Mouse (Mus musculus) mesoderm, embryonic 11.5 days (tissue): Measurements from ENCODE around the gene Hcar1.

Experiments used
- DNase-seq: peaks from one replicate; pipeline ENCODE4 v3.0.0-alpha.2; 2012; ENCODE audit warnings: low read depth, low spot score

The Hcar1 gene

DNA sequence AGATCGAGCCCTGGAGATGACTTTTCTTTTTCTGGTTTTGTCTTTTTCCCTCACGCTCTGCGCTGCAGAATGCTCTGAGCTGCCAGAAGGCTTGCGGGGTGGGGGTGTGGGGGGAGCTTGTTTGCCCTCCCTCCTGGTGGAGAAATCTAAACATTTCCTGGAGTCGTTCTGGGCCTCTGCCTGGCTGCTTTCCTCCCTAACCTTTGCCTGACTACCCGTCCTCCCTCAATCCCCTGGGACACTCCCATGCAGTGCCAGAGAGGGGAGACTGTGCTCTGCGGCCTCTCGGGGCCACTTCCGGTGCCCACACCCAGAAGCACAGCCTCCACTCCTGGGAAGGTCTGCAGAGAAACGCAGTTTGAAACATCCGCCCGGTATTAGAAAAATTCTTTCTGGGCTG lies at the start of gene Hcar1:
Gene Hcar1, minus strand, starts transcription at position 93 of the 400 bp plus-strand sequence.
- no peak for DNase-seq

DNA sequence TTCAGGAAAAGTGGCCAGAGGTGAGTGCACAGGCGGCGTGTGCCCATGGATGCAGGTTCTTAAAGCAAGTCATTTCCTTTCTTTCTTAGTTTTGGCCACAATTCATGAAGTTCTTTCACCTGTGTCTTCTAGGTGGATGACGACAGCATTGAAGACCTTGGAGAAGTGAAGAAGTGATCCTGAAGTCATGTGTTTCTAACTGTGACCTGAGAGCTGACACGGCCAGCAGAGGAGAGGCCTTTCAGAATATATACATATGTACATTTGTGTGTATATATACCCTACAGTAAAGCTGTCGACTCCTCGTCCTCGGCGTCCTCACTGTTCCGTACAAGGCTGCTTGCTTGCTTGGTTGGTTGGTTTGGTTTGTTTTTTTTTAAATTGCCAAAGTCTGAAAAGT lies 47.3 kb upstream of the Hcar1 start, which contains the start of gene Gm43518:
Gene Gm43518, plus strand, starts transcription at position 301 of the 400 bp plus-strand sequence.
- DNase-seq: no peak

DNA sequence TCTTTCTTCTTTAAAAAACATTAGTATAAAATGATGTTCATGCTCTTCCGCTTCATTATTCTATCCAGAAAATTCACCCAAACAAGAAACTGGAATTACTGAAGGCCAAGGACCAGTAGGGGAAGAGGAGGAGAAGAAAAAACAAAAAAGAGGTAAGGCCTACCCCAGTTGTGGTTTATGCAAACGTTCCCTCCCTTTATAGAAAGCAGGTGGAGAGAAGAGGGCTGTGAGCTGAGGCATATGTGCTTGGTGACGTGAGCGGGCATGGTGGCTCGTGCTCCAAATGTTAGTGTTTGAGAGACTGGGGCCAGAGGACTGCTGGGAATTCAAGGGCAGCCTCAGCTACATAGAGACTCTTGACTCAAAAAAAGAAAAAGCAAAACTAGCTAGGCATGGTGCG lies 42.3 kb upstream of the Hcar1 start:
- no peak for DNase-seq

DNA sequence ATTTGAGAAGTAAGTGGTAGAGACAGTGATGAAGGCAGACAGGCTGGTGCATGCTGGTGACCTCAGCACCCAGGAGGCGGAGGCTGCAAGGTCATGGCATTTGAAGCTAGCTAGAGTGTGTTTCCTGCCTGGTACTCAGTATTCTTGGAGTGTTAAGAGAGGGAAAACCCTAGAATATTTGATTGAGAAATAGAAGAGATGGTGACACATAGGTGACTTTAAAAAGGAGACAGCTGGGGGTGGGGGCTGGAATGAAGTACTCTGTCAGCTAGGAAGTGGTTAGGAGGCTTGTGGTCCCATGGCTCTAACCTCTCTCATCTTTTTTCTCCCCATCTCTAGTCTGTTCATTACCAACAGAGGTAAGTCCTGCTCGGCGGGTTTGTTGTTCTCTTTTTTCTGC lies 35.0 kb upstream of the Hcar1 start:
- no peak for DNase-seq

DNA sequence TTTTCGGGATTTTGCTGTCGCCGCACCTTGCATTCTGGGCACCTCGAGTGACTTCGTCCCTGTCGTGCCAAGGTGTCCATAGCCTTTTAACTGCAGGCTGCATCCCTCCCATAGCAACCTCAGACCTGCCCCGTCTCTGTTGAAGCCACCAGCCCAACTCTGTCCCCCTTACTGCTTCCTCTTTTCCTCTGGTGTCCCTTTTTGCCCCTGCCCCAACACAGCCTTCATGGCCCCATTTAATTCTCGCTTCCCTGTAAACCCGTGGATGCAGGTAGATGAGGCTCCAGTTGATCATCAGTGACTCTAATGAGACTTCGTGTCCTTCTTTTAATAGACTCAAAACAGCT lies 27.8 kb upstream of the Hcar1 start:
- no peak for DNase-seq

DNA sequence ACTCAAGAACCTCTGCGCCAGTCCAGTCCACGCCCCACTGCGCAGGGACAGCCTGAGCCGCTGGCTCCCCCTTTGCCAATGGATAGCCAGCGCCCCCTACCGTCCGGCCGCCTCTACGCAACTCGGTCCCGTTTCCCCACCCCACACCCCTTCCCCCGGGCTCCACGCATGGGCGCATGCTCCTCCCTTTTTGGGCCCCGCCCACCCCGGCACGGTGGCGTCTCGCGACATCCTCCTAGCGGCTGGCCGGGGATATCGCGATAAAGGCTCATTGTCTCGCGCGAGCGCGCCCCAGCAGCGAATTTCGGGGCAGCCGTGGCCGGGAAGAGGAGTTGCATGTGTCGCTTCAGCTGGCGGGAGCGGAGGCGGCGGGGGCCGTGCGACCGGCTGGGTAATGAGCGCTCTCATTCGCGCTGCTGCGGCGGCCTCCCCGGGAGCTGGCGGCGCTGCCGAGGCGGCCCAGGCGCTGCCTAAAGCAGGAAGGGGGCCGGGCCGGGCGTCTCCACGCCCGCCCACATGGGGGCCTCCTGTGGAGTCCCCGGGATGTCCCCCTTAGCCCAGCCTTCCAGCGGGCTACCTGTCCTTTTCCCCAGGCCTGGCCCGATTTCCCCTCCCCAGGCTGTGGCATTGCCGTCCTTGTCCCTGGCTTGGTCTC lies 27.3 kb upstream of the Hcar1 start, which contains the start of gene Denr:
Gene Denr, plus strand, starts transcription at position 200 of the 655 bp plus-strand sequence.
- DNase-seq: peak; percentile 99

DNA sequence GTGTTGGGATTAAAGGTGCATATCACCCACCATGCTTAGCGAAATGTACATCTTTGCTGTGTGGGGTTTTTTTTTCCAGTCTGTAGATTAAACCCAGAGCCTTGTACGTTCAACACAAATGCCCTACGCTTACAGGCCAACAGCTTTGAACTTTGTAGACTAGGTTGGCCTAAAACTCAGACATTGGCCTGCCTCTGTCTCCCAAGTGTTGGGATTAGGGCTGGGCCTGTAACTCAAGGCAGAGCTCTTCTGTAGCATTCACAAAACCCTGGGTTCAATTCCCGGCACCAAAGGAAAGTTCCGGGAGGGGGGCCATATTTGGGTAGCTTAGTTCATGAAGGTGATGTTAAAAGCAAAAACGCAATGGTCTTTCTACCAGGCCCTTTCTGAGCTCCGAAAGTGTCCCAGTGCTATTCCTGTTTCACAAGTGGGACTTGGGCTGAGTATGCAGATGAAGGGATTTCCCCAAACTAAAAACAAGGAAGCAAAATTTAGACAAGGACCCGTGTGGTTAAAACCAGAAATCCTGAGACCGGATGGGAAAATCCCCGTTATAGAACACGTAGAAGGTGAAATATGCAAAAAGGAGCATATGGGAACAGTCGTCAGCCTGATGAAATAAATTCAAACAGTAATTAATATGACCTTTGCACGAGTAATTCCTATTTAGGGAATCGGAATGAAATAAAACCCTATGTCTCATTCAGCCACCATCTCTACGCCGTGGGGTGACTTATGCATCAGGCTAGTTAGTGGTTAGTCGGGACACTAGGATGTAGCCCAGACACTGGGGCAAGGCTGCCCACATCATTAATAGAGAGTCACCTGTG lies 26.5 kb upstream of the Hcar1 start:
- no peak for DNase-seq

DNA sequence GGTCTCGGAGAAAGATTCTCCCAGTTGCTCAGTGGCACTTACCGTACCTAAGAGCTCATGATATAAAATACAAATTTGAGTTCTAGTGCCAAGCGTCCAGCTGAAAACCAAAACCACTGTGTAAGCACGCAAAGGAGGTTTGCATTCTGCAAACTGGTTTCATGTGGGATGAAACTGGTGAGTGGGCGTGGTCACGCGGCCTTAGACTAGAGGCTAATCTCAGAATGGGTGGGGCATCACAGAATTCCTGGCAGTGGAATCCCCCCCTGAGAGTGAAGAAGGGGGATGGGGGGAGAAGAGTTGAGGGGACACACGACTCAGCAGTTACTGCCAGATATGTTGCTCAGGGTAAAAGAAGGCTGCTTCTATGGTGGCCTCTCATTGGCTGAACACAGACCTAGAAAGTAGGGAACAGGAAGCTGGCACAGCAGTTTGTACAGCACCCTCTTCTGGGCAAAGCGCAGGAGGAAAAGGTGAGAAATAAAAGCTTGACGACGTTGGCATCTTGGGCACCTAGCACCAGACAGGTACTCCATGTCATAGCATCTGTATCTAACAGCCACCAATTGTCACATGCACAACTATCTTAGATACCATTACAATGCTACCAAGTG lies 24.3 kb upstream of the Hcar1 start:
- no peak for DNase-seq

DNA sequence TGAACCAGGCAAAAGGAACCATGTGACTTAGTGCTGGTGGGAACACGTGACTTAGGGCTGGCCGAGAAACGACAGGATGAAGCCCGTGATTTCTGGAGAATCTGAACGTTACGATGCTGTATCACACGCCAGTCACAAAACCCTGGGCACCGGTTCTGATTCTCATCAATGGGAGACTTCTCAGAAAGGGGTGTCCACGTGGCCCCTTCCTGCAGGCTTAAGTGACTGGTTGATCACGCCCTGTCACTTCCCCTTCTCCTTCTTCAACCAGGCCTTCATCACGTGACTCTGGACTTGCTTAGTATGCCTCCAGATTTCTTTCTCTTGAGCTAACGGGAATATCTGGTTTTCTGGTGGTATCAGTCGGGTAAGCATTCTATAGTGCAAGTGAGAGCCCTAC lies 17.5 kb upstream of the Hcar1 start:
- DNase-seq: no peak

DNA sequence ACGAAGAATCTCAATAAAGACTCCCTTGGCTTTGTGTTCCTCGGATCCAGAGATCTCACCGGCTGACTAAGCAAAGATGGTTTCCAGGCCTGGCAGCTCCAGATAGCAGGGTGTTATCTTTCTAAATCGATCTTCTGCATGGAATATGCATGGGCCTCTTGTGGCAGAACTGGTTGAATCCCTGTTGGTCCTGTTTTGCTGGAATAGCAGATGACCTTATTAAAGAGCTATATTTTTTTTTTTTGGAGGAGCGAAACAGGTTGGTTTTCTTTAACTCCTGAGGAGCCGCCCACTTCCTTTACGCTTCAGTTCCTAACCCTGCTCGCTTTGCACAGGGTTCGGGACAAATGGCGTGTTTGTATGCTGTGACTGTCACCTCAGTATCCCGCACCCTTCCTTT lies 16.6 kb upstream of the Hcar1 start:
- no peak for DNase-seq

DNA sequence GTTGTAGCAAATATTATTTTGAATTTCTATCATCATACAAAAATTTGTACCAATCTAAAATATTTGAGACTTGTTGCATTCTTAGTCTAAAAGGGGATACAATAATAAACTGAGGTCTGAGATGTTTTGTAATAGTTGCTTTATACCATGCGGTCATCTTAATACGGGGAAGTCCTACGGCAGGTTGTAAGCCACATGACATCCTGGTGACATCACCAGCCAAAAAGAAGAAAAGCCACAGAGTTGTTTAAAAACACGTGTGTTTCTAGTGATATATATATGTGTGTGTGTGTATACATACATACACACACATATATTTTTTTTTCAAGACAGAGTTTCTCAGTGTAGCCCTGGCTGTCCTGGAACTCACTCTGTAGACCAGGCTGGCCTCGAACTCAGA lies 13.7 kb upstream of the Hcar1 start:
- no peak for DNase-seq

DNA sequence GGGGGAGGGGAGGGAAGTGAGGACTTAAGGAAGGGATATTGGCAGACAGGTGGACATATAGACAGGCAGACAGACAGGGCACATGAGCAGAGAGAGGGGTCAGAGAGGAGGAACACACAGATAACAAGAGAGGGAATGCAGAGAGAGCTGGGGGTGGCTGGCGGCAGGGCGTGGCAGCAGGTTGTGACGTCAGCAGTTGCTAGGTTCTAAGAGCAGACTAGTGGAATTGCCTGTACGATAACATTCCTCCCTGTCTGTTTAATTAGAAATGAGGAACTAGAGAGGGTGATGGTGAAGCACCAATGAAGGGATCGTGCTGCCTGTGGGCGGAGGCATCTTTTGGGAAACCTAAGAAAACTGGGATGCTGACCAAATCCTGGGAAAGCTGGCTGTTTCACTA lies 11.8 kb upstream of the Hcar1 start:
- peak; percentile 36 for DNase-seq

DNA sequence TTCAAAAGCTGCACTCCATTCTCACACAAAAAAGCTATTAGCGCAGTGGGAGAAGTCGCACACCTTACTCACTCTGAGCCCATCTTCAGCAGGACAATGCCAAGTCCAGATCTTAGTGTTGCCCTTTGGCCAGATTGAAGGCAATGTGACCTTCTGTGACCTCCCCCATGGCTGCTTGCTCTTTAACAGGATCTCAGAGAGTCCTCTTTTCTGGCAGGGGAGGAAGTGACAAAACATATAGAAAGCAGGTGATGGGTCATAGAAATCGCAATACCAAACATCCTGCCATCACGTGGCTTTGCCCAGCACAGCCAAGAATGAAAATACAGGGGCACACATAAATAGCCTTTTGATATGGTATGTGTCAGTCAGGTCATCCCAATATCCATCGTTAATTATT lies 11.2 kb upstream of the Hcar1 start:
- no peak for DNase-seq

DNA sequence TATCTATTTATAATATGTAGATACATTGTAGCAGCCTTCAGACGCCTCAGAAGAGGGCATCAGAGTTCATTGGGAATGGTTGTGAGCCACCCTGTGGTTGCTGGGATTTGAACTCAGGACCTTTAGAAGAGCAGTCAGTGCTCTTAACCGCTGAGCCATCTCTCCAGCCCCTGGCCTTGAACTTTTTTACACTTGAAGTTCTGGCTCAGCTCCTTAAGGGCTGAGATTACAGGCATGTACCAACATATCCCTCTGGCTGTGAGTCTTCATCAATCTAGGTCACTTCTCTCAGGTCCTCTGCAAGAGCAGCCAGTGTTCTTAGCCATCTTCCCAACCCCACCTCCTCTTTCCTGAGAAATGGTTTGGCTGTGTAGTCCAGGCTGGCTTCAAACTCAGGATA lies 10.5 kb upstream of the Hcar1 start:
- DNase-seq: no peak

DNA sequence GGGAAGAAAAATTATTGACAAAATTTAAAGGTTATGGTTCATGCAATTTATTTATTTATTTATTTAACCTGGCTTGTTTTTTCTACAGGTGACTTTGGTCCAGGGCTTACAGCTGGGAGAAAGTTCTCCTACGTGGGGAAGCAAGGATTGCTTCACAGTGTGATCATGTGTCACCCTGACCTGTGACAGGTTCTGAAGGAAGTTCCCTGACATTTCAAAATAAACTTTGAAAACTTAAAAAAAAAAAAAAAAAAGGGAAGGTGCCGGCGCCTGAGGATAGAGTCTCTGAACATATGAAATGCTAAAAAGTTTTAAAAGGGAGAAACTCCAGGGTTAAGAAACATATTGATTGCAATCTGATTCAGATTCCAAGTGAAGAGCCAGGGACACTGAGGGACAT lies 6.5 kb upstream of the Hcar1 start:
- DNase-seq: no peak

DNA sequence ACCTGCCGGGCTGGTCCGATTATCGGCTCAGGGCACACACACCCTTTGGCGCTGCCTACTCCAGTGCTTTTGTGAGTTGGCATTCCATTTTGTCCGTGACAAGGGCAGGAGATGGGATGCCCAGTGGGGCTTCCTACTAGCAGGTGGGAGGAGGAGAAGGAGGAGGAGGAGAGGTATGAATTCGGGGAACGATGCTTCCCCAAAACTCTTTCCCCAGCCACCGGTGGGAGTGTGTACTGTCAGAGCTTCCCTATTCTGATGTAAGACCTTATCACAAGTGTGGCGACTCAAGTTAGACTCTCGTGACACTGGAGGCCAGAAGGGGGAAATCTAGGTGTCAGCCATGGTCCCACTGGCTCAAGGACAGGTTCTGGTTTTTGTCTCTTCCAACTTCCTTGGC lies 4.5 kb upstream of the Hcar1 start:
- DNase-seq: no peak

DNA sequence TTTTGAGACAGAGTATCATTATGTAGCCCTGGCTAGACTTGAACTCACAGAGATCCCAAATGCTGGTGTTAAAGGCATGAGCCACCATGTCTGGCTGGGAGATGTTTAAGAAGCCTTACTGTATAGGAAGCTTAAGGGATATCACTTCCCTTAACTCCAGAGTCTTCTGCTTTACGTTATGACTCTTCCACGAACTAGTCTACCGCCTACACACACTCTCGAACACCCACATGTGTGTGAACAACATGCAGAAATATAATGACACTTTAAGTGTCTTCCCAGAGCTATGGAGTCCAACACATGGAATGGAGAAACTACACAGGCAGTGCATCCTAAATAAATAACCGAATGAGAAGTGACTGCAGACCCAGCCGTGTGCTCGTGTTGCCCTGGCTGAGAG lies 4.1 kb upstream of the Hcar1 start:
- DNase-seq: no peak

DNA sequence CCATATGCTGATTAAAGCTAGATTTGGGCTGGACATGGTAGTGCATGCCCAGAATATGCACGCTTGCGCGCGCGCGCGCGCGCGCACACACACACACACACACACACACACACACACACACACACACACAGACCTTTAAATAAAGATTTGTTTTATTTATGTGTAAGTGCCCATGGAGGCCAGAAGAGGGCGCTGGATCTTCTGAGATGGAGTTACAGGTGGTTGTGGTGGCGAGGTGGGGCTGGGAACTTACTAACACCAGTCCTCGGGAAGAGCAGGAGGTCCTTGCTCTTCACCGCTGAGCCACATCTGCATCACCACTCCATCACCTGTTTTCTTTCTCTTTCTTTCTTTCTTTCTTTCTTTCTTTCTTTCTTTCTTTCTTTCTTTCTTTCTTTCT lies 958 bp upstream of the Hcar1 start:
- no peak for DNase-seq

DNA sequence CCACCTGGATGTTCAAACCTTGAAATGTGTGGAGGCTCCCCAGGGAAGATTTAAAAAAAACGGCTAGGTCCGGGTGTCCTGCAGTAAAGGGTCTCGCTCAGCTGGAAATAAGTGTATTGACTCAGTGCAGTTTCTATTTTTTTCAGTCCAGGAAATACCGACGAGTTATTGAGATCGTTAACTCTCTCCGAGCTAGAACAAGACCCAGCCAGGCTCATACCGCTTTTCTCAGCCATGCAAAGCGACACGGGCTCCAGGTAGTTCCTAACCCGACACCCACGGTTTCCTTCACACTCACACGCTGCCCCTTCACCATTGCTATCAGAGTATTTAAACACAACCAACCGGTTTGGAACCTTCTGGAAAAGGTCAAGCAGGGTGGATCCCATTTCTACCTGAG lies 1.8 kb downstream of the Hcar1 start:
- DNase-seq: no peak

DNA sequence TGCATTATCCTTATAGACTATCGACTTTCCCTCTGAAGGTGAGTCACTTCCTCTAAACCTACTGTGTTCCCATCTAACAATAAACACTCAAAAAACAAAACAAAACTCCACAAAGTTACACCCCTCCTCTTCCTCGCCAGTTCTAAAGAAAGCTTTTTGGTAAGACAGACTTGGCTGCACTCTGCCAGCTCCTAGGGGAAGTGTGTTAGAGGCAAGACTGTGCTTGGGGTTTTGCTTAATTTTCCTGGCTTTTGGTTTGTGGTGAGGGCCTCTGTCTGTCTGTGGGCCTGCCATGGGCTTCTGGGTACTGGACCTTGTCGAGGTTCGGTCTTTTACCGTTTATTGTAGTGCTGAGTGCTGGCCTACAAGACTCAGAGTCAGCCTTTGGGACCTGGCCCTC lies 5.6 kb downstream of the Hcar1 start:
- DNase-seq: no peak

DNA sequence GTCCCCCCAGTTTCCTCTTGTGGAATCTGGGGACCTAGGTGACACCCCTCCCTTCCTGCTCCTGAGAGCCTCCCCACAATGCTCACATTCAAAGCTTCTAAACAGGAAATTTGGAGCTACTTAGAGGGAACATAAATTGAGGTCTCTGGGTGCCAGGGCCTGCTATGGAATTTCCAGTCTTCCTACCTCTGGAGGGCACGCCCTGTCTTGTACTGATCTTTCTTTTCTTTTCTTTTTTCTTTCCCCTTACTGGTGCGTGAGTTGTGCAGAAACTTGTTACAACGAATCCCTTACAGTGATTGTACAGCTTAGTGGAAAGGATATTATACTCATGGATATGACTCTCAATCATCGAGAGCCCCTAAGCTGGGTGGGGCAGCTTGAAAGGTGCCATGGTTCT lies 10.2 kb downstream of the Hcar1 start:
- DNase-seq: no peak

DNA sequence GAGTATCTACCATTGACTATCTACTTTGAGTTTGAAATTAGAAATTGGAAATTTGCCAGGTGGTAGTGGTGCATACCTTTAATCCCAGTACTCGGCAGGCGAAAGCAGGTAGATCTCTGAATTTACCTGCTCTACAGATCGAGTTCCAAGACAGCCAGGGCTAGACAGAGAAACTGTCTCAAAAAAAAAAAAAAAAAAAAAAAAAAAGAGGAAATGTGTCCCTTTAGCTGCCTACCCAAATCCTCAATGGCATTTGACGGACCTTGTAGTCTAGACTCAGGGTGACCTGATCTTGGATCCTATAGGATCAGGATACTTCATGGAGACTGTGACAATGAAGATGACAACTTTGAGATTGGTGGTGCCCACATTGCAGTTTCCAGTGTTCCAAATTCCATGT lies 13.4 kb downstream of the Hcar1 start:
- DNase-seq: no peak

DNA sequence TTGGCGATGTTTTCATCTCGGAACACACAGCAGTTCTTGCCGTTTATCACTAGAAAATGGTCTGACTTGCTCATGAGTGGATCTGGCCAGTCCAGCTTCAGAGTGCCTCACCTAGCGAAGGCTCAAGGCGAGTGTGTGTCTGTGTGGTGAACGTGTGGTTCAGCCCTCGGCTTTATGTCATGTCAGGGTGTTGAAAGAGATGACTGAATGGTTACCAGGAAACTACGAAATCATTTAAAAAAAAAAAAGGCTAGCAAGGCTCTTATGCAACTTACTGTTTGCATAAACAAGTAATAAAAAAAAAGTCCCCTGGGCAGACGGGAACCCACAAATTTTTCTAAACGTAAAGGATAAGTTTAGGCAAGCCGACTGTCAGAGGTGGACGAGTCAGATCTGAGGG lies 14.5 kb downstream of the Hcar1 start, which contains the start of gene Hcar2:
Gene Hcar2, minus strand, starts transcription at position 135 of the 400 bp plus-strand sequence.
- no peak for DNase-seq
